Mouse (Mus musculus): ENCODE results near the gene Flot2. TPM values are rescaled to one million over a fixed set of nuclear protein-coding genes. Genes with fewer than 3 reads are reported as not detected.

Flot2 gene
- total and polyA plus RNA-seq, 2 experiments: 23.0 to 66.5 TPM

- Histone ChIP-seq H3K36me3 (ENCODE audit: control insufficient read depth, insufficient read depth, low read length) (peaks cover 2% of the 10 kb centered on the region; the same call in 1 of the 2 replicates), H3K4me1 (ENCODE audit: control insufficient read depth, insufficient read depth, low read length) (peaks cover 23% of the 10 kb centered on the region), H3K4me3 (ENCODE audit: insufficient read depth, low read depth, low read length) (no peak overlapping the region), H3K27ac (replicated peaks; ENCODE audit: insufficient read depth, low read depth, low read length) (no peak overlapping the region), H3K27me3 (ENCODE audit: control insufficient read depth, insufficient read depth, low read length) (no peaks in the 10 kb centered on the region), H3K79me2 (ENCODE audit: control insufficient read depth, insufficient read depth, low read length) (peaks cover 46% of the 10 kb centered on the region), H3K9ac (ENCODE audit: low read depth, low read length) (no peak overlapping the region)
- DNase-seq (ENCODE audit: extremely low read depth, low read depth, low spot score): no peak
- WGBS: 86% methylated on average over 5 of the region's 5 CpGs
- TF ChIP-seq CTCF (IDR thresholded peaks at IDR 0.05; ENCODE audit: low read depth, low read length): no peak
- TF ChIP-seq POLR2A (IDR thresholded peaks at IDR 0.05; ENCODE audit: extremely low read depth, insufficient read depth, low read length): no peak
These were observed 64.4 kb downstream of the Flot2 start for GRCm38 (mm10) chr11:78102142-78102541.

GRCm38 (mm10) chr11:78102958-78103747 is 65.4 kb downstream of the Flot2 start:
- Histone ChIP-seq H3K9ac (ENCODE audit: low read depth, low read length) (no peak overlapping the region), H3K4me3 (ENCODE audit: insufficient read depth, low read depth, low read length) (no peak overlapping the region), H3K27me3 (ENCODE audit: control insufficient read depth, insufficient read depth, low read length) (no peaks in the 10 kb centered on the region), H3K79me2 (ENCODE audit: control insufficient read depth, insufficient read depth, low read length) (peaks cover 53% of the 10 kb centered on the region), H3K27ac (replicated peaks; ENCODE audit: insufficient read depth, low read depth, low read length) (peak overlapping the region; percentile 9; the same call in 1 of the 2 replicates), H3K4me1 (ENCODE audit: control insufficient read depth, insufficient read depth, low read length) (peaks cover 18% of the 10 kb centered on the region), H3K36me3 (ENCODE audit: control insufficient read depth, insufficient read depth, low read length) (peaks cover 2% of the 10 kb centered on the region; the same call in 1 of the 2 replicates)
- WGBS: 44% methylated on average over 5 of the region's 5 CpGs
- peak; percentile 55 for DNase-seq (ENCODE audit: extremely low read depth, low read depth, low spot score)
- TF ChIP-seq POLR2A (IDR thresholded peaks at IDR 0.05; ENCODE audit: extremely low read depth, insufficient read depth, low read length) (no peak), CTCF (IDR thresholded peaks at IDR 0.05; ENCODE audit: low read depth, low read length) (no peak)

- TF ChIP-seq CTCF (IDR thresholded peaks at IDR 0.05; ENCODE audit: low read depth, low read length): no peak
- TF ChIP-seq POLR2A (IDR thresholded peaks at IDR 0.05; ENCODE audit: extremely low read depth, insufficient read depth, low read length): no peak
- H3K9ac ChIP-seq (ENCODE audit: low read depth, low read length): no peak overlapping the region
- no peaks in the 10 kb centered on the region for H3K27me3 ChIP-seq (ENCODE audit: control insufficient read depth, insufficient read depth, low read length)
- H3K79me2 ChIP-seq (ENCODE audit: control insufficient read depth, insufficient read depth, low read length): peaks cover 52% of the 10 kb centered on the region
- H3K4me1 ChIP-seq (ENCODE audit: control insufficient read depth, insufficient read depth, low read length): peaks cover 15% of the 10 kb centered on the region
- peak; percentile 93 for DNase-seq (ENCODE audit: extremely low read depth, low read depth, low spot score)
- 33% methylated on average over 5 of the region's 5 CpGs for WGBS
- no peak overlapping the region for H3K4me3 ChIP-seq (ENCODE audit: insufficient read depth, low read depth, low read length)
- H3K36me3 ChIP-seq (ENCODE audit: control insufficient read depth, insufficient read depth, low read length): peaks cover 2% of the 10 kb centered on the region; the same call in 1 of the 2 replicates
- peak overlapping the region; percentile 36; the same call in 1 of the 2 replicates for H3K27ac ChIP-seq (replicated peaks; ENCODE audit: insufficient read depth, low read depth, low read length)
These were observed 66.8 kb downstream of the Flot2 start for GRCm38 (mm10) chr11:78104501-78104900.

Other genes starting within 250 kb of the Flot2 start
- gene Pipox, start 143.8 kb upstream of the Flot2 start, total RNA-seq (2014; rRNA removed): 238 and 251 TPM in 2 replicates
- gene Pipox, start 143.8 kb upstream of the Flot2 start, polyA plus RNA-seq (2012; rRNA removed): 219 and 222 TPM in 2 replicates
- gene Sez6, start 107.1 kb upstream of the Flot2 start, total RNA-seq (2014; rRNA removed): not detected in 2 replicates
- not detected in 2 replicates for gene Sez6, start 107.1 kb upstream of the Flot2 start, polyA plus RNA-seq (2012; rRNA removed)
- gene Phf12, start 55.2 kb upstream of the Flot2 start, total RNA-seq (2014; rRNA removed): 3.6 and 7.5 TPM in 2 replicates
- 18.6 and 24.9 TPM in 2 replicates for gene Phf12, start 55.2 kb upstream of the Flot2 start, polyA plus RNA-seq (2012; rRNA removed)
- gene Dhrs13, start 5.7 kb upstream of the Flot2 start, total RNA-seq (2014; rRNA removed): 4.3 and 6.0 TPM in 2 replicates
- gene Dhrs13, start 5.7 kb upstream of the Flot2 start, polyA plus RNA-seq (2012; rRNA removed): 5.4 and 6.0 TPM in 2 replicates
- gene Eral1, start 42.5 kb downstream of the Flot2 start, total RNA-seq (2014; rRNA removed): 16.4 and 18.2 TPM in 2 replicates
- gene Eral1, start 42.5 kb downstream of the Flot2 start, polyA plus RNA-seq (2012; rRNA removed): 25.2 and 27.2 TPM in 2 replicates
- 2.5 and 3.4 TPM in 2 replicates for gene Fam222b, start 56.7 kb downstream of the Flot2 start, total RNA-seq (2014; rRNA removed)
- 12.5 and 13.6 TPM in 2 replicates for gene Fam222b, start 56.7 kb downstream of the Flot2 start, polyA plus RNA-seq (2012; rRNA removed)
- gene Traf4, start 127.7 kb downstream of the Flot2 start, total RNA-seq (2014; rRNA removed): 8.8 and 11.1 TPM in 2 replicates
- gene Traf4, start 127.7 kb downstream of the Flot2 start, polyA plus RNA-seq (2012; rRNA removed): 69.0 and 73.5 TPM in 2 replicates
- gene Nek8, start 138.7 kb downstream of the Flot2 start, total RNA-seq (2014; rRNA removed): 4.1 and 5.2 TPM in 2 replicates
- gene Nek8, start 138.7 kb downstream of the Flot2 start, polyA plus RNA-seq (2012; rRNA removed): 5.2 and 7.2 TPM in 2 replicates
- gene Tlcd1, start 138.8 kb downstream of the Flot2 start, total RNA-seq (2014; rRNA removed): 44.8 and 50.7 TPM in 2 replicates
- gene Tlcd1, start 138.8 kb downstream of the Flot2 start, polyA plus RNA-seq (2012; rRNA removed): 46.6 and 61.5 TPM in 2 replicates
- 318 and 352 TPM in 2 replicates for gene Rpl23a, start 145.7 kb downstream of the Flot2 start, total RNA-seq (2014; rRNA removed)
- 88.5 and 110 TPM in 2 replicates for gene Rpl23a, start 145.7 kb downstream of the Flot2 start, polyA plus RNA-seq (2012; rRNA removed)
- gene Rab34, start 150.5 kb downstream of the Flot2 start, total RNA-seq (2014; rRNA removed): 2.6 and 2.8 TPM in 2 replicates
- 5.2 and 5.3 TPM in 2 replicates for gene Rab34, start 150.5 kb downstream of the Flot2 start, polyA plus RNA-seq (2012; rRNA removed)
- 0.55 and 0.60 TPM in 2 replicates for gene Proca1, start 155.5 kb downstream of the Flot2 start, total RNA-seq (2014; rRNA removed)
- gene Proca1, start 155.5 kb downstream of the Flot2 start, polyA plus RNA-seq (2012; rRNA removed): 0.24 and 0.35 TPM in 2 replicates
- 45.5 and 48.1 TPM in 2 replicates for gene Sdf2, start 207.8 kb downstream of the Flot2 start, total RNA-seq (2014; rRNA removed)
- 63.9 and 70.1 TPM in 2 replicates for gene Sdf2, start 207.8 kb downstream of the Flot2 start, polyA plus RNA-seq (2012; rRNA removed)
- gene Supt6, start 208.1 kb downstream of the Flot2 start, total RNA-seq (2014; rRNA removed): 11.0 and 13.0 TPM in 2 replicates
- gene Supt6, start 208.1 kb downstream of the Flot2 start, polyA plus RNA-seq (2012; rRNA removed): 8.0 and 8.9 TPM in 2 replicates
- 66.7 and 68.6 TPM in 2 replicates for gene 2610507B11Rik, start 223.8 kb downstream of the Flot2 start, total RNA-seq (2014; rRNA removed)
- gene 2610507B11Rik, start 223.8 kb downstream of the Flot2 start, polyA plus RNA-seq (2012; rRNA removed): 42.5 and 43.6 TPM in 2 replicates